Mouse (Mus musculus) yolk sac, embryonic 10.5 days (tissue): ENCODE data around the gene Entpd2.

Experiments used
- DNase-seq: peaks from one replicate; pipeline ENCODE4 v3.0.0-alpha.2; 2017; ENCODE audit warnings: low spot score

Entpd2 gene

GRCm38 (mm10) chr2:25395721-25396596 lies at the start of gene Entpd2:
Gene Entpd2 (plus strand): TSS chr2:25395874.
- DNase-seq = peak; percentile 73

DNA sequence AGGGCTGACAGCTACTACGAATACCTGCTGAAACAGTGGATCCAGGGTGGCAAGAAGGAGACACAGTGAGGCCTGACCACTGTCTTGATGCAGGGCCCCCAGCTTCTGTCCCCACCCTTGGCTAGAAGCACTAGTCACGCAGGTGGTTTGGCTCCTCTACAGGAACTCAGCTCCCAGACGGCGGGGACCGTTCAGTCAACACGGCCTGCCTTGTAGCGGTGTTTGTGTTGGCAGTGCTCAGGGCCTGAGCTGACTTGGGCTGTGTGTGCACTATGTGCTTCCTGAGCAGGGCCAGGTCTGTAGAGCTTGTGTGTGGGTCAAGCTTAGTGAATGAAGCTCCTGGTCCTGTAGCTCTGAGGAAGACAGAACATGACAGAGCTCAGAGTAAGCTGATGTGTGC lies 47.5 kb upstream of the Entpd2 start:
- DNase-seq = no peak

DNA sequence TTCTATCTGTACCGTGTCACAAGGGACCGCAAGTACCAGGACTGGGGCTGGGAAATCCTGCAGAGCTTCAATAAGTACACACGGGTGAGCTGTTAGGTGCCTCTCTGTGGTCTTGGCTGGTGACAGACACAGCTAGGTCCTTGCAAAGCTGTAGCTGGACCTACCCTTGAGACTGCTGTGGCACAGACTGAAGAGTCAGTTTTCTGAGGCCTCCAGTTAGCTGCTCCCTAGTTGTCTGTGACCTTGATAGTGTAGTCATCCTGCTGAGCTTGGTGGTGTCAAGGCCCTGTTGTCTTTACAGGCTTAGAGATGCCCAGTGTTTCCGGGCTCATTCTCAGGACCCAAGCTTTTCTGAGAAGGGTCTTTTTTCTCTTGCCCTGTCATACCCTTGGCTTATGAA lies 46.2 kb upstream of the Entpd2 start:
- DNase-seq = no peak

DNA sequence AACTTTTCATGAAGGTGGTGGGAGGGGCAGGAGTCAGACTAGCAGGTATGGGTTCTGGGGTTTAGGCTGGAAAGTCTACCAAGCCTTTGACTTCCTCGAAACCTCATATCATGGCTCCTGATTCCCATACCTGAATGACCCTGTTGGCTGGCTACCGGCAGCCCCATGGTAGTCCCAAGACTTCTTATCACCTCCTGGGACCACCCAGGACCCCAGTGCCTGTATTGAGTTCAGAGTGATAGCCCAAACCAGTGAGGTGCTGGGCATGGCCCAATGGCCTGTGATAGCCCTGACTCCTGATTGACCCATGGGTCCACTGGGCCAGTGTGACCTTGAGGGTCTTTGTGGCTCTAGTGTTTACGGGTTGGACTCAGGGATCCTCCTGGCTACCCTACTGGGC lies 45.0 kb upstream of the Entpd2 start:
- DNase-seq = no peak

- DNase-seq = no peak
Measured at GRCm38 (mm10) chr2:25354211-25354610, 41.5 kb upstream of the Entpd2 start.

GRCm38 (mm10) chr2:25355419-25356066 lies 40.1 kb upstream of the Entpd2 start:
- DNase-seq = no peak

GRCm38 (mm10) chr2:25356208-25357079 lies 39.2 kb upstream of the Entpd2 start, which contains the start of gene Dpp7:
Gene Dpp7 (minus strand): TSS chr2:25356359.
- DNase-seq = peak; percentile 89

- no peak for DNase-seq
Measured at GRCm38 (mm10) chr2:25359848-25360247, 35.8 kb upstream of the Entpd2 start.

DNA sequence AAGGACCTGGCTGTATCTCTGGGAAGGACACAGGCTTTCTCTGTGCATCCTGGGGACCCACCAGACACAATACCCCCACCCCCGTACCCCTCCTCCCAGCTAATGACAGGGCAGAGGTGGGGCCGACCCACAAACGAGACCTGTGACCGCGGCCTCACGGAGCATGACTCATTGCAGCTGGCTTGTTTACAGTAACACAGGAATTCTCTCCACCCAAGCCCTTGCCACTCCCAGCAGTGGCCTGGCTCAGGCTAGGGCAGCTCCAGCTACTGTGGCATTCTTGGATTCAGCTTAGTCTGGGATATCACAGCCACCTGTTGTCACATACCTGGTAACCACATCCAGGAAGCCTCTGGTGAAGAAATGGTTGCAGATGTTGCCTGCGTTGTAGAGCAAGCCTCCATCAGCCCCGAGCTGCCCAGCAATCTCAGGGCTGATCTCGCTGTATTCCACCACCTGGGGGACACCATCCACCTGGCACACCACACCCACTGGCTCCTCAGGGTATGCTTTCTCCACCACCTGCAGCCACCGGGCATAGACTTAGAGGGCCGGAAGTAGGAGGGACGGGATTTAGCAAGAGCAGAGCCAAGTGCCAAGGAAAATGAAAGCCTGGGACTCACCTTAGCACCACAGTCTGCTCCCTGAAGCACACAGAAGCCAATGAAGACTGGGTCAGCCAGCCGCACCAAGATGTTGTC lies 32.0 kb upstream of the Entpd2 start:
- DNase-seq = no peak

GRCm38 (mm10) chr2:25364313-25364712 lies 31.4 kb upstream of the Entpd2 start:
- no peak for DNase-seq

DNA sequence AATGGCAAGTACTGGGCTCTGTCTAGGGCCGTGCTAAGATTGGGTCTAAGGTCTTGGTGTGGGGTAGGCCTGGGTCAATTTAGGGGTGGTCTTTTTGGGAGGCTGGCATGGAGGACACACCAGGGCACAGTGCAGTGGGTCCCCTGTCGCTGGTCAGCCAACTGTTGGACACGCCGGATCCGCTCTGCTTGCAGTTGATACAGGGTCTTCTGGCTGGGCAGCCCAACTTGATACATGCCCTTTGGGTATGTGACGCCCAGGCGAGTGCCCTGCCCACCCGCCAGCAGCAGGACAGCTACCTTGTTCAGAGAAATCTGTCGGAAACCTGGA lies 30.9 kb upstream of the Entpd2 start:
- DNase-seq = no peak

DNA sequence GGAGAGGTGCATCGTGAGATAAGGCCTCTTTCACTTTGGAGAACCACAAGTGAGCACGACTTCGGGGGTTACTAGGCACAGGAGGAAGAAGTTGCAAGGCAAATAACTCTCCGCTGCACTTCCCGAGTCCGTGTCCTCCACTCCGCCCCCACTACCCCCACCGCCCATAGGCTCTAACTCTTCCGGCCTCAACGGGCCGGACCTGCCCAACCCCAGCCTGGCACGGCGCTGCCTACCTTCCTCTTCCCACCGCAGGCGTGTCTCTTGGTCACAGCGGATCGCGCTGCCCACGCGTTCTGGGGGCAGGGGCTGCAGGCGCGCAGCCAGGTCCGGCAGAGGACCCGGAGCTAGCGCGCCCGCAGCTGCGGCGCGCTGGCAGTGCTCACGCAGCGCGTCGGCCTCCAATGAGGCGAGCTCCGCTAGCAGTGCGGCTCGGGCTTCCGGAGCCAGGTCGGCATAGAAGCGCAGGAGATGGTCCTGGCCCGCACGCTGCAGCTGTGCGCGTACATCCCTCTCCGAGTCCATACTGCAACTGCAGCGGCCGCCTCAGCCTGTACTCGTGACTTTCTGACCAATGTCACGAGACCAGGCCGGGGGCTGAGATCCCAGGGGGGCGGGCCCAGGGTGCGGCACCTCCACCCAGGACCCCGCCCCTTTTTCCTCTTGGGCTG lies 30.4 kb upstream of the Entpd2 start, which contains the start of gene Uap1l1:
TSS of gene Uap1l1 (minus strand) at position 592 of the 671 bp plus-strand sequence.
- DNase-seq = peak; percentile 92

GRCm38 (mm10) chr2:25369996-25370395 lies 25.7 kb upstream of the Entpd2 start:
- no peak for DNase-seq

GRCm38 (mm10) chr2:25371764-25372643 lies 23.7 kb upstream of the Entpd2 start, which contains the start of gene Sapcd2:
Gene Sapcd2 (plus strand): TSS chr2:25372321.
- DNase-seq = peak; percentile 91

- DNase-seq = no peak
Measured at GRCm38 (mm10) chr2:25372644-25373391, 22.9 kb upstream of the Entpd2 start.

DNA sequence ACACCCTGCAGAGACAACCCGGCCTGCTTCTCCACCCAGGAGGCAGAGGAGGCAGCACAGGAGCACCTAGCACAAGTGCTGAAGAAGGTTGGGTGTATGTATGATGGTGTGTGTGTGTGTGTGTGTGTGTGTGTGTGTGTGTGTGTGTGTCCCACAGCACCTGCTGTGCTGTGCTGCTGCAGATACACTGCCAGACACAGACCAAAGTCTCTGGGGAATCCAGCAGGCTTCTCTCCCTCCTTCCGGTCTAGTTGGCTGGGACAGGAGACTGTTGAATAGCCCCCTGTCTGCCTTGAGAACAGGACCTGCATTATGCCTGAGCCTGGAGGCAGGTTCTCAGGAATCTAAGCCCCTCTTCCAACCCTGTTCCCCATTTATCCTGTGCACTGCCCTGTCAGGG lies 22.2 kb upstream of the Entpd2 start:
- DNase-seq = no peak

- no peak for DNase-seq
Measured at GRCm38 (mm10) chr2:25376589-25376988, 19.1 kb upstream of the Entpd2 start.

DNA sequence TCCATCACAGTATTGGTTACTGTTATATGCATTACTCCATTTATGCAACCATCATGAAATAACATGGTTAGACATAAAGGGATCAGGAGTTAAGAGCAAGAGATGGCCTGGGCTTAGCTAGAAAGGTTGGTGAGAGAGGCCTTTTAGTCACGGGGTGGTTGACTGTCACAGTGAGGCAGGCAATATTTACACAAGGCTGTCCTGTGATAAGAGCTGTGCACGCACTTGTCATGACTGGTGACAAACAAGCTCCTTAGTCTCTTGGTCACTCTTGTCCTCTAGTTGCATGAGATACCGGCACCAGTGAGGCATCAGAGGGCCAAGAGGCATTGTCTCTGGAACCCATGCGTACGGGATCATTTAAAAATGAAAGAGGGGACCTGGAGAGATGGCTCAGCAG lies 11.2 kb upstream of the Entpd2 start:
- peak; percentile 76 for DNase-seq

GRCm38 (mm10) chr2:25391266-25391665 lies 4.4 kb upstream of the Entpd2 start:
- no peak for DNase-seq
